Mouse (Mus musculus) telencephalon, adult 2 months (tissue): ENCODE measurements at regions not wholly inside any gene's neighbourhood (a gene's known extent, or its start where the extent isn't known, plus 50 kb on each side); places are given as distances from the start of the nearest gene placed in this dataset.

ENCODE experiments used
- DNase-seq: peaks from one replicate; pipeline ENCODE4 v3.0.0-alpha.2; 2011; ENCODE audit warnings: low read depth, low spot score

DNA sequence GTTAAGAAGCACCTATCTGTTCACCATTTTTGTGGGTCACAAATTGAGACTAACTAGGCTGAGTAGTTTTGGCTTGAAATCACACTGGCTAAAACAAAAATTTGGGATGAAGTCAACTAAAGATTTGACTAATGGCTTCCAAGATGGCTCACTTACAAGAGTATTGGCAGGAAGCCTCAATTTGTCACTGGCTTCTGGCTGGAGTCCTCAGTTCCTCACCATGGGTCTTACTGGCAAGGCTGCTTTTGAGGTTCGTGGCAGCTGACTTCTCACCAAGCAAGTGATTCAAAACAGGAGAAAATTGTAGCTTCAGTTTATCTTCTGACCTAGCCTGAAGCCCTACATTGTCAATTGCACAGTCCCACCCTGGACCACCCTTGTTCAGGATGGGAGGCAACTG lies 250.0 kb upstream of the Nbea start:
- DNase-seq = no peak

DNA sequence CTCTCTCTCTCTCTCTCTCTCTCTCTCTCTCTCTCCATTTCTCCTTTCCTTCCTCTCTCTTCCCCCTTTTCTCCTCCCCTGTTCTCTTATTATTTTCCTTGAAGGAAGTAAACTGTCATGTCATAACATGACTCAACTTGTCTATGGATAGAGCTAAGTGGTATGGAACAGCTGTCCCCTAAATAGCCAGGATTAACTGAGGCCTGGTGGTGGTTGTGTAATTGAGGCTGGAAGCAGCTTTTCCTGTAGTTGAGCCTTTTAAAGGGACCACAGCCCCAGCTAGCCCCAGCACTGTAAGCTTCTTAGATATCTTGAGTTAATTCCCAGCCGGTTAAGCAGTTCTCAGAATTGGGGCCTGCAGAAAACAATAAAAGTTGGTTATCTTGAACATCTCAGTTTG lies 243.7 kb upstream of the Nbea start:
- no peak for DNase-seq

DNA sequence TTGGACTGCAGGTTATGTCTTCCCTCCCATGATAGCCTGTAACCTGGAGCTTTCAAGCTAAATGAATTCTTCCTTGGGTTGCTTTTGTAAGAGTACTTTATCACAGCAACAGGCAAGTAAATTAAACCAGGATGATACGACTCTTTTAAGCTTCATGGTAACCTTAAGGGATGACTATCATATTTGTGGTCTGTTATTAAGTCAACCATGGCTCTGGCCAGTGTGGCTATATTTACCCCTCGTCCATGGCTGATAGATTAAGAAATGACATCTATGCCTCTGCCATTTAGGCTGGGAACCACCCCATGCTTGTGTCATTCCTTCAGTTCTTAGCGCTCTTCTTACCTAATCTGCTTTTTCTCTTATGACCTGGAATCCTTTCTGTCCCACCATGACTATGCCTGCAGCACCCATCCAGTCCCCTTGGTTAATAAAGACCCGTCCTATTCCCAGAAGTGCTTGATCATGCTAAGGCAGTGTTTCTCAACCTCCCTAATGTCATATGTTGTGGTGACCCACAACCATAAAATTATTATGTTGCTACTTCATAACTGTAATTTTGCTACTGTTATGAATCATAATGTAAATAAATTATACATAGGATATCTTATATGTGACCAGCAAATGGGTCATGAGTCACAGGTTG lies 214.5 kb upstream of the Nbea start:
- no peak for DNase-seq

DNA sequence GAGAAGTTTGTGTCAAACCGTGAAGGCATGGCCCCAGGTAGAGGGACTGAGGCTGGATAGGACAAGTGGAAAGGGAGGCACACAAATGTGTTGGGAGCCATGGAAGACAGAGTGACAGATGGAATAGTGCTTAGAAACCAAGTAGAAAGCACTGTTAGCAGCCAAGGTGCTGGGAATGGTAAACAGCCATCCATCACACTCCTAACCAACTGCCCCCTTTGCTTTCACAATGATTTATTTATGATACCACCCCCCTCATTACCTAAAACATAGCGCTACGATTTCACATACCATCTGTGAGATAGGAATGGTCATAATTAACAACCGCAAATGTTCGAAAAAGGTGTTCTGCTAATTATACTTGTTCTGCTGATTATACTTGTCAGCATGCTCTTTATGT lies 209.6 kb upstream of the Nbea start:
- DNase-seq = no peak

DNA sequence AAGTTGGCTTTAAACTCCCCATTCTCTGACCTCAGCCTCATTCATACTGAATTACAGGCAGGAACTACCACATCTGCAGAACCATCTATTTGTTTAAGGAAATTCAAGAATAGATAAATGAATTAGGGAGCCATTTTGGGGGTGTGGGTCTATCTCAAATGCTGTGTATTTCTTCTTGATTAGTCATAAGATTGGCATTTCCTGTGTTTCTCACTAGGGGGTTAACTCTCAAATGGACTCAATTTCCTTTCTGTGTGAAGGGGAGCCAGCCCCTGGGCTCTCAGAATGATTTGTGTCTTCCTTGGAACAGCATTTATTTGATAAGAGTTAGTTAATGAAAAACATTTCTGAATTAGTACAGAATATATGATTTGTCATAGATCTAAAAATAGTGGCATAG lies 196.8 kb upstream of the Nbea start:
- no peak for DNase-seq

DNA sequence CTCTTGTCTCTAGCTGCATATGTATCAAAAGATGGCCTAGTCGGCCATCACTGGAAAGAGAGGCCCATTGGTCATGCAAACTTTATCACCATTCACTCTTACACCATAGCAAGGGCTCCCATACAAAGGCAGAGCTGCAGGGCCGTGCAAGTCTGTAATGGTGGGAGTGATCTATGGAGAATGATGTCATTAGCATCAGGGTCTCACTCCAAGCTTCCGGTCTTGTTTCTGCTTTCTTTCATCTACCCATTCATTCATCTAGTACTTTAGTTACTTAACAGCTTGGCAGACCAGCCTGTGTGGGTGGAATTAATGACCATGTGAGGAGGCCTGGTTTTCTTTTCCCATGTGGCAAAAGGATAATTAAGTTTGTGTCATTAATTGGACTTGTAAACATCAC lies 196.0 kb upstream of the Nbea start:
- no peak for DNase-seq

DNA sequence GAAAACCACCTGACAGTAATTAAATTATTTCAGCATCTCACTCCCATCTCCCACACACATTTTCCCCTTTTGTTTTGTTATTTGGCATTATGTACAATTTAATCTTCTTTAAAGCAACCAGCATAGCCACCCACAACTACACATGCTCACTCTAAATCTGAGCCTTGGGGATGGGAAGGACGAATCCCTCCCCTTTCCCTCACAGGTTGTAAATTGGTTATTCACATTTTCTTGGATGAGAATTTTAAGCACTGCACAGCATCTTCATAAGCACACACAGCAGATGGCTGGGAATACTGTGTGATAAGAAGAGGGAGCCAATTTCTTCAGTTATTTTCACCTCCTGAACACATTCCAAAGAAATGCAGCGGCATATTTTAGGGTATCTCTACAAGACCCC lies 179.0 kb upstream of the Nbea start:
- peak; percentile 93 for DNase-seq

DNA sequence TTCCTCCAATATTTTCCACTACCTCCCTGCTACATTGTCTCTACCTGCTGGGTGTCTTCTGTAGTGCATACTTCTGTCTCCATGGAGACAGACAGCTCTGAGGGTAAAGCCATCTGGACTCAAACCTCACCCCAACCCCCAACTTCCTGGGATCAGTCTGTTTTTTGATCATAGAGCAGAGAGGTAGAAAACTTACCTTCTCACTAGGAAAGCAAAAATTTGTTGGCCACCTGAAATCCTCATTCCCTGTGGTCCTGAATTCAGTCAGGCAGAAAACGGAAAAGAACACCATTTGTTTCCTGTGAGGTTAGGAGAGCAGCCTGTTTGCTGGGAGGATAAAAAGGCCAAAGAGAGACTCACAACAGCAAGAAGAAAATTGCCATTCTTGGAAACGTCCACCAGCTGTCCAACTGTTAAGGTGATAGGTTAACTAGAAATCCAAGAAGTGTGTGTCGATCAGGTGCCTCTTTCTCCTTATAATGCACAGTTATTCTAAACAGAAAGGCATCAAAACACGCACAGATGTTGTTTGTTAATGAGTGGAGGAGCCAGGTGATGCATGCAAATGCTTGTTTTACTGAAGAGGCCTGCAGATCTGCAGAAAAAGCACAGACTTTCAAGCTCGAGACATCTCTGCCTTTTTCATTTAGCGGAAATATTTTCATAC lies 173.7 kb upstream of the Nbea start:
- DNase-seq = peak; percentile 26

DNA sequence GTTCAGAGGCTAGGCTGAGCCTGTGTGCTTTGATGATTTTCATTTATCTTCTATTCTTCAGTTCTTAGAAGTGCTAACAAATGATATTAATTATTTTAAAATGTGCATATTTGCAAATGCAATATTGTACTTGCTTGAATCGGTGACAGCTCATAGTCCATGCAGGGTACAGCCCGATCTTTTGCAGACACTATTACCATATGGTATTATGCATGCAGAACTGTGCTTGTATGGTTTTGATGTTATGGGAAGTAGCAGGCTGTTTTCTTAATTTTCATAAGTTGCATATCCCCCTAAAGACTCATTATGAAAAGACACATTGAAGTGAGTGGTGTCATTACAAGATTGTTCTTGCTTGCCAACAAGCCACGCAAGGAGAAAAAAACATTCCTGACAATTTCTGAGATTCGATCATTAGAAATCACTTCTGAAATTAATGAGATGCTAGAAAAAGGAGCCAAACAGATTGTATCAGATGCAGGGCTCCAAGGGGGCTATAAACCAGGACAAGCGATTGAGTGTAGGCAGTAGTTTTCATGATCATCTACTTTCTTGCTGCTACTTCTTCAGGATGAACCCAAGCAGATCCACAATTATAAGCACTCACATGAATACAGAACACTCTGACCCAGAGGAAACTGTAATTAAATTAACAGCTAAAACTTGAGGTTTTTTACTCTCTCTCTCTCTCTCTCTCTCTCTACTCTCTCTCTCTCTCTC lies 172.8 kb upstream of the Nbea start:
- no peak for DNase-seq
